Mouse (Mus musculus) brain, embryonic 14.5 days (tissue): ENCODE data around the gene Csad.

Experiments used
- CTCF ChIP-seq: fragments of 200-500 bp; IDR thresholded peaks from 2 replicates; pipeline ENCODE4 v1.5.1; 2012; ENCODE audit warnings: inconsistent platforms, mild to moderate bottlenecking, moderate library complexity, borderline replicate concordance; ENCODE audit not compliant: insufficient read depth, insufficient read length; ENCODE audit errors: extremely low read depth
- POLR2A ChIP-seq: fragments of 200-500 bp; IDR thresholded peaks from 2 replicates; pipeline ENCODE4 v1.6.1; 2012; ENCODE audit warnings: mild to moderate bottlenecking, inconsistent platforms, borderline replicate concordance; ENCODE audit not compliant: poor library complexity, insufficient read depth, insufficient read length, severe bottlenecking; ENCODE audit errors: extremely low read depth

- TF ChIP-seq POLR2A (no peak), CTCF (no peak)
Observed at GRCm38 (mm10) chr15:102244306-102245191, 40.0 kb upstream of the Csad start.
